Mouse (Mus musculus): ENCODE measurements at regions not wholly inside any gene's neighbourhood (a gene's known extent, or its start where the extent isn't known, plus 50 kb on each side); places are given as distances from the start of the nearest gene placed in this dataset.

DNA sequence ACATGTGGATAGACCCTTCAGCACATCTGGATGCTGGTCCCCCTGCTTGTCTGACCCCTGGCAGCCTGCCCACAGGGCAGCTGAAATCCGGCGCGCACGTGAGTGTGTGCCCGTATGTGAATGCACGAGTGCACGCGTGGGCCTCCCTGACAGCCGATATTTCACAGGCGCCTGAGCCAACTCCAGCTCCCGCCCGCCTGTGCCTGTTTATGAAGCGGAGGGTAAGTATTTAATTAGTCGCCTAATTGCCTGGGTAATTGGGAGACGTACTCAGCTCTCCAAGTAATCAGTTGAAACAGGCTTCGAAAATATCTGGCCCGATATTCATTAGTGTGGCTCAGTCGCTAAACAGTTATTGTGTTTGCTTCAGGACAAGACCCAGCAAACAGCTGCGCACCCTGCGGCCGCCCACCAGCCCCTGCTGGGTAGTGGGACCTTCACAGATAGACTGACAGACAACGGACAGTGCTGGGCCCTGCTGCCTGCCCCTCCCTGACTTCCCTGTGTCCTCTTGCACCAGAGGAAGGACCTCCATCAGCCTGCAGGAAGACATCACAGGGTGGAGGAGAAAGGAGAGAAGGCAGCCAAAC is 82.7 kb downstream of the Uncx start:
- ChIA-PET POLR2A (no interaction called here), CTCF (no interaction called here)
- no peak for DNase-seq (ENCODE audit: low read depth, low spot score)
- H3K27me3 ChIP-seq: peaks cover 34% of the 10 kb centered on the region
- in situ Hi-C loops (cut with MboI; ENCODE audit: low pct_unique_long_range_greater_than_20kb): no loop called here
- no peak for ATAC-seq
- no peak for TF ChIP-seq CTCF (IDR thresholded peaks at IDR 0.05)

DNA sequence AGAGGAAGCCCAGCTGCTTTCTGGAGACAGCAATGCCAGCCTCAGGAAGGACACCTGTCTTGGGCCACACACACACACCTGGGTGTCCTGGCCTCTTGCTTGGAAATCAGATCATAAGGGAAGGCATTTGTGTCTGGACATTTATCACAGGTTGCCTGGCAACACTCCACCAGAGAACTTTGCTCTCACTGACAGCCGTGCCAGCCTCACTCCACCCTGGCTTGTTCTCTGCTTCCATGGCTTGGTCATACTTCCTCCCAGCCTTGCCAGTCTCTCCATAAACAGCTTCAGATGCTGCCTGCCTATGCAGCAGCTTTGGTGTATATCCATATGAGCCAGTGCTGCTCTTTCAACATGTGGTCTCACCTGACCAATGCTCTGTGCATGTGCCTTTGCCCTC is 84.3 kb downstream of the Uncx start:
- ATAC-seq (no peak), DNase-seq (ENCODE audit: low read depth, low spot score) (no peak)
- ChIA-PET CTCF (no interaction called here), POLR2A (interaction anchor here (0.7 kb wide), 1 partner anchor 9 kb away, joined by 3 read pairs; no protein-coding TSS in a partner anchor)
- no peak for TF ChIP-seq CTCF (IDR thresholded peaks at IDR 0.05)
- in situ Hi-C loops (cut with MboI; ENCODE audit: low pct_unique_long_range_greater_than_20kb): no loop called here
- H3K27me3 ChIP-seq: peaks cover 30% of the 10 kb centered on the region

DNA sequence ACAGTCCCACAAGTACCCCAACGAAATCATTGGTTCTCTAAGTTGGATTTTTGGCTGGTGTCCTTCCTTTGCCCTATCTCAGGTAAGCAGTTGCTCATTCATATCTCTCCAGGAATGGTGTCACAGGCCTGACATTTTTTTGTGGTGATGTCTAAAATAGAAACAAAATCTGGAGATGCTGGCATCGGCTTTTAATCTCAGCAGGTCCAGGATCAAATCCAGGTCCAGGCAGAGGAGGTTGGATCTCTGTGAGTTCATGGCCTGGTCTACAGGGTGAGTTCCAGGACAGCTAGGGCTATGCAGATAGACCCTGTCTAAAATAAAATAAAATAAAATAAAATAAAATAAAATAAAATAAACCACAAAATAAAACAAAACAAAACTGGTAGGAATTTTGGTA is 93.7 kb downstream of the Uncx start:
- POLR2A ChIA-PET: no interaction called here
- DNase-seq (ENCODE audit: low read depth, low spot score) (no peak), ATAC-seq (no peak)
- no peak for TF ChIP-seq CTCF (IDR thresholded peaks at IDR 0.05)
- H3K27me3 ChIP-seq: no peaks in the 10 kb centered on the region
- in situ Hi-C loops (cut with MboI; ENCODE audit: low pct_unique_long_range_greater_than_20kb): no loop called here
- CTCF ChIA-PET: no interaction called here

DNA sequence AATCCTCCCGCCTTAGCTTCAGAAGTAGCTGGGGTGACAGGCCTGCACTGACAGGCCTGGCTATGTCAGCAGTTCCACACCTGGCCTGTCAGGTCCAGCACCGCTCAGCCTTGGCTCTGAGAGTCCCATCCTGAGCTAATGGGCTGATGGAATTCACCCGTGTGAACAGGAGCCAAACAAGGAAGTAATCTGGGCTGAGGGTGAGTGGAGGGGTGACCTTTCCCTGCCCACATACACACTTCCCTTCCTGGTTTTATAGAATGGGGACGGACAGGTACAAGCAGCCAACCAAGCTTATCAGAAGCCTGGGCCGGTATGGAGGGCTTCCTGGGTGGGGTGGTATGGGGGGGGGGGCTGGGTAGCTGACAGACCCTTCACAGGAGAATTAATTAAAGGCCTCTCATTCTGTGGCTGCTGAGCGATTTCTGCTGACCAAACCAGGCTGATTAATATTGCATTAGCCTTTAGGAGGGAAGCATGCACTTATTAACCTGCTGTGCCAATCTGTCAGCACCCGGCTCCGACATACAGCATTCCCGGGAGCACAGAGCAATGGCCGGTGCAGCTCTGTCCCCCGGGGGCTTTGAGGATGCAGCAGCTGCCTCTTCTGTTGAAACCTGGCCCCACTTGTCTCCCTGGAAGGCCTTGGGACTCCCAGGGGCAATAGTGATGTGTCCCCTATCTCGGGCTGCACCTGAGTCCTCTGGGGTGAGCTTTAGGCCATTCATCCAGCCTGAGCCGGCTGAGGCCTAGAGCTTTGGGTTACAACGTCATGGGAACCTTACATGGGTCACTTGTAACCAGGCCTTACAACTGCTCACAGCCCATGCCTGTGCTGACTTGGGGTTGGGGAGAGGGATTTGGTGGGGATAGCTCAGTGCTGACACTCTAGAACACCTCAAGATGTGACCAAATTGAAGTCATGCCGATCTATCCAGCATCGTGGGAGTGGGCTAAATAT is 95.2 kb downstream of the Micall2 start:
- POLR2A ChIA-PET: no interaction called here
- TF ChIP-seq CTCF (IDR thresholded peaks at IDR 0.05): no peak
- no peaks in the 10 kb centered on the region for H3K27me3 ChIP-seq
- DNase-seq (ENCODE audit: low read depth, low spot score) (no peak), ATAC-seq (no peak)
- CTCF ChIA-PET: no interaction called here
- in situ Hi-C loops (cut with MboI; ENCODE audit: low pct_unique_long_range_greater_than_20kb): no loop called here

DNA sequence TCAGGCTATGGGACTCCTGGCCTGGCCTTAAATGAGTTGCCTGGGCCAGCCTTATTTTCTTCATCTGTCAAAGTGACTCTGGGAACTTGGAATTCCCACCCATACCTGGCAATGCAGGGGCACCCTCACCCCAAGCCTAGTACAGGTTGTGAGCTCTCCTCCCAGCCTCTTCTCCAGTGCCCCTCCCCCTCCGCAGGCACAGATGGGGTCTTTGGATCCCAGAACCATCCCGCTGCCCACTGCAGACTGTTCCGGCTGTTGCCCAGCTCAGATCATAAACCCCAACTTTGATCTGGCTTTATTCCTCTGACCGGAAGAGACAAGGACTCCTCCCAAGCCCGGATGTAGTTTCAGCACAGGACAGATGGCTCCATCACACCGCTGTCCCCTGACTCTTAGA is 91.3 kb downstream of the Micall2 start:
- in situ Hi-C loops (cut with MboI; ENCODE audit: low pct_unique_long_range_greater_than_20kb): no loop called here
- ChIA-PET CTCF (no interaction called here), POLR2A (no interaction called here)
- DNase-seq (ENCODE audit: low read depth, low spot score) (no peak), ATAC-seq (no peak)
- TF ChIP-seq CTCF (IDR thresholded peaks at IDR 0.05): no peak
- H3K27me3 ChIP-seq: no peaks in the 10 kb centered on the region

DNA sequence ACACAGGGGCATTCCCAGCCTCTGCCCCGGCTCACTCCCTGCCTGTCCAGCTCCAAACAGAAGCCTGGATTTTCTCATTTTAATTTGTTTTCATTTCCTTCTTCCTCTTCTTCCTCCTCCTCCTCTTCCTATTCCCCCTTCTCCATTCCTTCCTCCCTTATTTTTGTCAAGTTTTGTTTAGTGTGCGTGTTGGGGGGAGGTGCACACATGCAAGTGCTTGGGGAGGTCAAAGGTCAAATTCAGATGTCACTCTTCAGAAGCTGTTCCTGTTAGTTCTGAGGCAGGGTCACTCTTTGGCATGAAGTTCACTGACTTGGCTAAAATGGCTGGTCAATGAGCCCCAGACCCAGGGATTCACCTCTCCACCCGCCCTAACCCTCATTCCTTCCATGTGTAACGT is 85.1 kb downstream of the Micall2 start:
- ChIA-PET CTCF (no interaction called here), POLR2A (no interaction called here)
- H3K27me3 ChIP-seq: peaks cover 4% of the 10 kb centered on the region
- DNase-seq (ENCODE audit: low read depth, low spot score) (no peak), ATAC-seq (no peak)
- in situ Hi-C loops (cut with MboI; ENCODE audit: low pct_unique_long_range_greater_than_20kb): loop anchor here (25.0 kb wide), 1 partner anchor 289 kb away; the partner anchor contains the start of genes Cox19 and Cyp2w1
- no peak for TF ChIP-seq CTCF (IDR thresholded peaks at IDR 0.05)
